Mouse (Mus musculus): ENCODE results near the gene Pik3cg. TPM values are rescaled to one million over a fixed set of nuclear protein-coding genes. Genes with fewer than 3 reads are reported as not detected.

The Pik3cg gene
- polyA plus RNA-seq, 1 experiment from 2014 or later = 2.6 TPM

GRCm38 (mm10) chr12:32174437-32174836 is 34.0 kb downstream of the Pik3cg start:
- 94% methylated on average over 6 of the region's 6 CpGs for WGBS
- Histone ChIP-seq H3K36me3 (no peaks in the 10 kb centered on the region), H3K9ac (no peak overlapping the region), H3K27me3 (replicated peaks) (no peaks in the 10 kb centered on the region), H3K4me3 (replicated peaks) (no peak overlapping the region), H3K4me1 (no peaks in the 10 kb centered on the region), H3K4me2 (no peak overlapping the region), H3K27ac (no peak overlapping the region), H3K9me3 (no peaks in the 10 kb centered on the region)
- ATAC-seq (ENCODE audit: insufficient read depth, low FRiP score, low read depth) = no peak

GRCm38 (mm10) chr12:32172826-32173225 is 35.6 kb downstream of the Pik3cg start:
- Histone ChIP-seq H3K36me3 (no peaks in the 10 kb centered on the region), H3K9ac (no peak overlapping the region), H3K4me1 (no peaks in the 10 kb centered on the region), H3K4me2 (no peak overlapping the region), H3K27ac (no peak overlapping the region), H3K27me3 (replicated peaks) (no peaks in the 10 kb centered on the region), H3K9me3 (no peaks in the 10 kb centered on the region), H3K4me3 (replicated peaks) (no peak overlapping the region)
- ATAC-seq (ENCODE audit: insufficient read depth, low FRiP score, low read depth) = no peak
- WGBS = 85% methylated on average over 7 of the region's 7 CpGs

GRCm38 (mm10) chr12:32169164-32169563 is 39.3 kb downstream of the Pik3cg start:
- H3K4me1 ChIP-seq = no peaks in the 10 kb centered on the region
- 27% methylated on average over 5 of the region's 5 CpGs for WGBS
- no peak for ATAC-seq (ENCODE audit: insufficient read depth, low FRiP score, low read depth)

GRCm38 (mm10) chr12:32168751-32169150 is 39.7 kb downstream of the Pik3cg start:
- Histone ChIP-seq H3K9ac (no peak overlapping the region), H3K27ac (no peak overlapping the region), H3K27me3 (replicated peaks) (no peaks in the 10 kb centered on the region), H3K9me3 (no peaks in the 10 kb centered on the region), H3K4me3 (replicated peaks) (no peak overlapping the region), H3K4me2 (no peak overlapping the region), H3K36me3 (no peaks in the 10 kb centered on the region), H3K4me1 (no peaks in the 10 kb centered on the region)
- ATAC-seq (ENCODE audit: insufficient read depth, low FRiP score, low read depth) = no peak
- 23% methylated on average over 3 of the region's 3 CpGs for WGBS

More at GRCm38 (mm10) chr12:32169164-32169563, 39.3 kb downstream of the Pik3cg start:
- Histone ChIP-seq H3K9ac (no peak overlapping the region), H3K36me3 (no peaks in the 10 kb centered on the region), H3K9me3 (no peaks in the 10 kb centered on the region), H3K4me3 (replicated peaks) (no peak overlapping the region), H3K27ac (no peak overlapping the region), H3K27me3 (replicated peaks) (no peaks in the 10 kb centered on the region), H3K4me2 (no peak overlapping the region)

GRCm38 (mm10) chr12:32163706-32164105 is 44.8 kb downstream of the Pik3cg start:
- Histone ChIP-seq H3K36me3 (no peaks in the 10 kb centered on the region), H3K4me2 (no peak overlapping the region), H3K27ac (no peak overlapping the region), H3K9me3 (no peaks in the 10 kb centered on the region), H3K9ac (no peak overlapping the region), H3K4me1 (no peaks in the 10 kb centered on the region), H3K27me3 (replicated peaks) (no peaks in the 10 kb centered on the region), H3K4me3 (replicated peaks) (no peak overlapping the region)
- no peak for ATAC-seq (ENCODE audit: insufficient read depth, low FRiP score, low read depth)
- 71% methylated on average over 2 of the region's 2 CpGs for WGBS

- H3K4me2 ChIP-seq = no peak overlapping the region
- no peaks in the 10 kb centered on the region for H3K27me3 ChIP-seq (replicated peaks)
- H3K4me3 ChIP-seq (replicated peaks) = no peak overlapping the region
- no peaks in the 10 kb centered on the region for H3K9me3 ChIP-seq
- H3K27ac ChIP-seq = no peak overlapping the region
- H3K9ac ChIP-seq = no peak overlapping the region
- no peak for ATAC-seq (ENCODE audit: insufficient read depth, low FRiP score, low read depth)
- no peaks in the 10 kb centered on the region for H3K4me1 ChIP-seq
- no peaks in the 10 kb centered on the region for H3K36me3 ChIP-seq
- WGBS = 59% methylated on average over 5 of the region's 5 CpGs
Observed at GRCm38 (mm10) chr12:32158757-32159156, 49.7 kb downstream of the Pik3cg start.

- H3K4me3 ChIP-seq (replicated peaks) = no peak overlapping the region
Observed at GRCm38 (mm10) chr12:32146606-32147005, 61.9 kb downstream of the Pik3cg start.

GRCm38 (mm10) chr12:32145651-32146050 is 62.8 kb downstream of the Pik3cg start:
- Histone ChIP-seq H3K9ac (no peak overlapping the region), H3K27me3 (replicated peaks) (no peaks in the 10 kb centered on the region), H3K4me2 (no peak overlapping the region), H3K27ac (no peak overlapping the region), H3K4me1 (no peaks in the 10 kb centered on the region), H3K36me3 (no peaks in the 10 kb centered on the region), H3K9me3 (no peaks in the 10 kb centered on the region), H3K4me3 (replicated peaks) (no peak overlapping the region)
- 81% methylated on average over 4 of the region's 4 CpGs for WGBS
- no peak for ATAC-seq (ENCODE audit: insufficient read depth, low FRiP score, low read depth)

More at GRCm38 (mm10) chr12:32146606-32147005, 61.9 kb downstream of the Pik3cg start:
- Histone ChIP-seq H3K4me2 (no peak overlapping the region), H3K4me1 (no peaks in the 10 kb centered on the region), H3K9ac (no peak overlapping the region), H3K27me3 (replicated peaks) (no peaks in the 10 kb centered on the region), H3K27ac (no peak overlapping the region), H3K36me3 (no peaks in the 10 kb centered on the region), H3K9me3 (no peaks in the 10 kb centered on the region)
- no peak for ATAC-seq (ENCODE audit: insufficient read depth, low FRiP score, low read depth)
- WGBS = 82% methylated on average over 7 of the region's 7 CpGs

GRCm38 (mm10) chr12:32144513-32144912 is 63.9 kb downstream of the Pik3cg start:
- Histone ChIP-seq H3K27ac (no peak overlapping the region), H3K4me3 (replicated peaks) (no peak overlapping the region), H3K4me2 (no peak overlapping the region), H3K4me1 (no peaks in the 10 kb centered on the region), H3K9ac (no peak overlapping the region), H3K9me3 (no peaks in the 10 kb centered on the region), H3K36me3 (no peaks in the 10 kb centered on the region), H3K27me3 (replicated peaks) (no peaks in the 10 kb centered on the region)
- WGBS = 4% methylated on average over 5 of the region's 5 CpGs
- peak; percentile 56; the same call in 1 of the 2 replicates for ATAC-seq (ENCODE audit: insufficient read depth, low FRiP score, low read depth)

- H3K4me3 ChIP-seq (replicated peaks) = no peak overlapping the region
- no peak overlapping the region for H3K27ac ChIP-seq
- no peaks in the 10 kb centered on the region for H3K27me3 ChIP-seq (replicated peaks)
- H3K9ac ChIP-seq = no peak overlapping the region
- no peak for ATAC-seq (ENCODE audit: insufficient read depth, low FRiP score, low read depth)
- H3K4me2 ChIP-seq = no peak overlapping the region
- 86% methylated on average over 5 of the region's 5 CpGs for WGBS
- H3K4me1 ChIP-seq = peaks cover 6% of the 10 kb centered on the region; the same call in 1 of the 2 replicates
- no peaks in the 10 kb centered on the region for H3K9me3 ChIP-seq
- H3K36me3 ChIP-seq = no peaks in the 10 kb centered on the region
Observed at GRCm38 (mm10) chr12:32143782-32144181, 64.7 kb downstream of the Pik3cg start.

GRCm38 (mm10) chr12:32143151-32143550 is 65.3 kb downstream of the Pik3cg start:
- Histone ChIP-seq H3K27me3 (replicated peaks) (no peaks in the 10 kb centered on the region), H3K9me3 (no peaks in the 10 kb centered on the region), H3K4me1 (peaks cover 13% of the 10 kb centered on the region; the same call in 1 of the 2 replicates), H3K27ac (no peak overlapping the region), H3K36me3 (no peaks in the 10 kb centered on the region), H3K9ac (no peak overlapping the region), H3K4me3 (replicated peaks) (no peak overlapping the region), H3K4me2 (no peak overlapping the region)
- WGBS = 47% methylated on average over 4 of the region's 4 CpGs
- ATAC-seq (ENCODE audit: insufficient read depth, low FRiP score, low read depth) = peak; percentile 91

GRCm38 (mm10) chr12:32141766-32142165 is 66.7 kb downstream of the Pik3cg start:
- Histone ChIP-seq H3K4me2 (no peak overlapping the region), H3K27ac (no peak overlapping the region), H3K9me3 (no peaks in the 10 kb centered on the region), H3K4me1 (peaks cover 15% of the 10 kb centered on the region; the same call in 1 of the 2 replicates), H3K4me3 (replicated peaks) (no peak overlapping the region), H3K9ac (no peak overlapping the region), H3K27me3 (replicated peaks) (no peaks in the 10 kb centered on the region), H3K36me3 (no peaks in the 10 kb centered on the region)
- no peak for ATAC-seq (ENCODE audit: insufficient read depth, low FRiP score, low read depth)

- H3K9me3 ChIP-seq = no peaks in the 10 kb centered on the region
- H3K27ac ChIP-seq = peak overlapping the region; percentile 80
- H3K4me1 ChIP-seq = peaks cover 15% of the 10 kb centered on the region; the same call in 1 of the 2 replicates
- 45% methylated on average over 5 of the region's 5 CpGs for WGBS
- 0 out of 2 replicates have a peak, but pooled peaks have one; percentile 33 for ATAC-seq (ENCODE audit: insufficient read depth, low FRiP score, low read depth)
- peak overlapping the region; percentile 10; the same call in 1 of the 2 replicates for H3K4me2 ChIP-seq
- no peak overlapping the region for H3K4me3 ChIP-seq (replicated peaks)
- H3K9ac ChIP-seq = no peak overlapping the region
- no peaks in the 10 kb centered on the region for H3K36me3 ChIP-seq
- H3K27me3 ChIP-seq (replicated peaks) = no peaks in the 10 kb centered on the region
Observed at GRCm38 (mm10) chr12:32138831-32139230, 69.6 kb downstream of the Pik3cg start.

All from stomach, embryonic 15.5 days (tissue).